Mouse (Mus musculus) ES-Bruce4 (cell line): ENCODE results near the gene Smarca4.

Experiments used
- CTCF ChIP-seq: IDR thresholded peaks from one replicate; pipeline ENCODE4 v1.8.1; 2011; ENCODE audit warnings: low read depth, low read length
- EP300 ChIP-seq: IDR thresholded peaks from 2 replicates; pipeline ENCODE4 v1.6.1; 2011; ENCODE audit warnings: low read depth, low read length; ENCODE audit not compliant: insufficient read depth
- POLR2A ChIP-seq: IDR thresholded peaks from one replicate; pipeline ENCODE4 v1.8.1; 2011; ENCODE audit warnings: low read length; ENCODE audit not compliant: insufficient read depth

DNA sequence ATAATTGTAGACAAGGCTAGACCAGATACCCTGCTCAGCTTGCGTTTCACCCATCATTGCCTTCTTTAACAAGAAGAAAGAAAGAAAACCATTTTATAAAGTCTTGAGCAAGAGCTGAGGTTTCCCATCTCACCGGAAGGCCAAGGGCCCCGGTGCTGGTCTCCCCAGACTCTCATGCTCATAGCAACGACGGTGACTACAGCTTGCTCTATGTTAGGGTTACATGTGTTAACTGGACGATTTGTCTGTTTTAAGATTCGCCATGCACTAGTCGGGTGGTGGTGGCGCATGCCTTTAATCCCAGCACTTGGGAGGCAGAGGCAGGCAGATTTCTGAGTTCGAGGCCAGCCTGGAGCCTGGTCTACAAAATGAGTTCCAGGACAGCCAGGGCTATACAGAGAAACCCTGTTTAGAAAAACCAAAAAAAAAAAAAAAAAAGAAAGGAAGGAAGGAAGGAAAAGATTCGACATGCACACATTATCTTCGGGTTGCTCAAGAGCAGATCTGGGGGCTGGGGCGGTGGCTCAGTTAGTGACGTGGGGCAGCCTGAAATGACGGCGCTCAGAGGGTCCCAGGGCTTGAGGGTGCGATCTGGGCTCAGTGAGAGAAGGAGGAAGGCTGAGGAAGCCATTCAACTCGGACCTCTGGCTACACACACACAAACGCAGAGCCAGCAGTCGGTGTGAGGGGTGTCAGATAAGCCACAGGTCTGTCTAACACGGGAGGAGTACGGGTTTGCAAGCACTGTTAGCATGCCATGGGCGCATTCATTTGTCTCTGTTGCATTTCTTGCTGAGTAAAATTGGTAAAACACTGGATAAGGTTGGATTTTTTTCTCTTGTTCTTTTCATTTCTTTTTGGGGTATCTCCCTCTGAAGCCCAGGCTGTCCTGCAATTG is 109.5 kb downstream of the Smarca4 start:
- no peak for TF ChIP-seq POLR2A
- no peak for TF ChIP-seq CTCF
- no peak for TF ChIP-seq EP300
